Mouse (Mus musculus) Patski (cell line): ENCODE results near the gene Rpp38. TPM values are rescaled to one million over a fixed set of nuclear protein-coding genes. Genes with fewer than 3 reads are reported as not detected.

Experiments used
- ATAC-seq: fragments of 100-300 bp; one replicate; pipeline ENCODE4 v1.8.0; 2021
- CTCF ChIA-PET: fragments of 350-600 bp; sonication (Branson Sonifier 250); formaldehyde crosslinking; loops from one replicate; lab custom pipeline; 2022; ENCODE audit warnings: inconsistent platforms; lab: Charles Lee
- POLR2A ChIA-PET: fragments of 350-600 bp; sonication (Branson Sonifier 250); formaldehyde crosslinking; loops from one replicate; lab custom pipeline; 2022; ENCODE audit warnings: antibody characterized with exemption, inconsistent platforms; lab: Charles Lee
- DNase-seq: peaks from one replicate; pipeline ENCODE4 v3.0.0-alpha.2; 2011; ENCODE audit warnings: low read depth, low spot score
- H3K27me3 ChIP-seq: fragments of 371-371 bp; one replicate; pipeline ENCODE4 v1.5.1; 2021
- CTCF ChIP-seq: fragments of 100-300 bp; IDR thresholded peaks from one replicate; pipeline ENCODE4 v1.5.1; 2021
- in situ Hi-C: fragments of 300-500 bp; cut with MboI; formaldehyde crosslinking; loops from 3 replicates; pipeline ENCODE4 v1.11.1; 2018; ENCODE audit warnings: low pct_unique_long_range_greater_than_20kb, mixed read lengths
- polyA plus RNA-seq: library from polyadenylated mRNA; unstranded; gene quantifications from one replicate; pipeline ENCODE4 v1.2.3, GENCODE M21; 2021

Gene Rpp38
- polyA plus RNA-seq, 1 experiment from 2014 or later = 21.9 TPM

GRCm38 (mm10) chr2:3289581-3289980 lies 42.9 kb downstream of the Rpp38 start:
- DNase-seq = no peak
- no peak for TF ChIP-seq CTCF

GRCm38 (mm10) chr2:3286243-3286642 lies 46.2 kb downstream of the Rpp38 start:
- no peaks in the 10 kb centered on the region for H3K27me3 ChIP-seq
- no peak for TF ChIP-seq CTCF
- no peak for DNase-seq
- CTCF ChIA-PET = interaction anchor here (0.6 to 1.7 kb wide), 5 partner anchors 9 to 50 kb away, joined by 3 to 5 read pairs (median 3); partner anchors contain the start of gene Acbd7
- POLR2A ChIA-PET = no interaction called here
- ATAC-seq = no peak
- in situ Hi-C loops = no loop called here

More at GRCm38 (mm10) chr2:3289581-3289980, 42.9 kb downstream of the Rpp38 start:
- in situ Hi-C loops = no loop called here
- CTCF ChIA-PET = interaction anchor here (0.6 kb wide), 1 partner anchor 37 kb away, joined by 3 read pairs; no protein-coding TSS in a partner anchor
- POLR2A ChIA-PET = no interaction called here
- no peaks in the 10 kb centered on the region for H3K27me3 ChIP-seq
- ATAC-seq = no peak

- H3K27me3 ChIP-seq = no peaks in the 10 kb centered on the region
- in situ Hi-C loops = no loop called here
- ATAC-seq = no peak
- no peak for DNase-seq
- no peak for TF ChIP-seq CTCF
- CTCF ChIA-PET = interaction anchor here (0.7 to 1.7 kb wide), 6 partner anchors 9 to 41 kb away, joined by 3 to 5 read pairs (median 4); no protein-coding TSS in a partner anchor
- POLR2A ChIA-PET = no interaction called here
Measured at GRCm38 (mm10) chr2:3285709-3286108, 46.7 kb downstream of the Rpp38 start.

GRCm38 (mm10) chr2:3285181-3285530 lies 47.3 kb downstream of the Rpp38 start:
- ATAC-seq (no peak), DNase-seq (no peak)
- ChIA-PET POLR2A (no interaction called here), CTCF (interaction anchor here (0.7 to 1.7 kb wide), 5 partner anchors 12 to 42 kb away, joined by 3 to 5 read pairs (median 4); no protein-coding TSS in a partner anchor)
- no peaks in the 10 kb centered on the region for H3K27me3 ChIP-seq
- TF ChIP-seq CTCF = no peak
- in situ Hi-C loops = no loop called here

GRCm38 (mm10) chr2:3284473-3285180 lies 47.8 kb downstream of the Rpp38 start:
- no peak for TF ChIP-seq CTCF
- POLR2A ChIA-PET = interaction anchor here (1.6 kb wide), 1 partner anchor 164 kb away, joined by 3 read pairs; no protein-coding TSS in a partner anchor
- DNase-seq (no peak), ATAC-seq (peak; percentile 41)
- H3K27me3 ChIP-seq = no peaks in the 10 kb centered on the region
- in situ Hi-C loops = no loop called here
- CTCF ChIA-PET = interaction anchor here (1.1 to 1.3 kb wide), 2 partner anchors 25 to 26 kb away, joined by 3 to 4 read pairs; no protein-coding TSS in a partner anchor

GRCm38 (mm10) chr2:3283602-3284472 lies 48.6 kb downstream of the Rpp38 start, which contains the start of gene Nmt2:
Gene Nmt2 (plus strand): TSS chr2:3284212.
- peak; percentile 98 for DNase-seq
- POLR2A ChIA-PET = interaction anchor here (1.6 kb wide), 1 partner anchor 164 kb away, joined by 3 read pairs; no protein-coding TSS in a partner anchor
- CTCF ChIA-PET = no interaction called here
- TF ChIP-seq CTCF = peak; percentile 43
- ATAC-seq = peak; percentile 91
- no peaks in the 10 kb centered on the region for H3K27me3 ChIP-seq
- in situ Hi-C loops = no loop called here

- POLR2A ChIA-PET = interaction anchor here (1.6 kb wide), 1 partner anchor 163 kb away, joined by 3 read pairs; no protein-coding TSS in a partner anchor
- in situ Hi-C loops = no loop called here
Measured at GRCm38 (mm10) chr2:3282866-3283601, 49.4 kb downstream of the Rpp38 start.

GRCm38 (mm10) chr2:3281311-3281710 lies 51.1 kb downstream of the Rpp38 start:
- DNase-seq = no peak
- no peaks in the 10 kb centered on the region for H3K27me3 ChIP-seq
- ChIA-PET POLR2A (no interaction called here), CTCF (no interaction called here)
- no peak for TF ChIP-seq CTCF
- in situ Hi-C loops = no loop called here
- ATAC-seq = no peak

More at GRCm38 (mm10) chr2:3282866-3283601, 49.4 kb downstream of the Rpp38 start:
- TF ChIP-seq CTCF = no peak
- ATAC-seq = no peak
- CTCF ChIA-PET = no interaction called here
- DNase-seq = no peak
- no peaks in the 10 kb centered on the region for H3K27me3 ChIP-seq

Other genes with a start within 250 kb of the Rpp38 start
- 60.4 TPM for gene Fam171a1, start 218.4 kb downstream of the Rpp38 start, polyA plus RNA-seq
- 32.0 TPM for gene Nmt2, start 48.4 kb downstream of the Rpp38 start, polyA plus RNA-seq
- gene Acbd7, start 3.5 kb upstream of the Rpp38 start, polyA plus RNA-seq = 4.9 TPM
- gene Olah, start 64.6 kb upstream of the Rpp38 start, polyA plus RNA-seq = 0.04 TPM
- gene Meig1, start 90.0 kb upstream of the Rpp38 start, polyA plus RNA-seq = 0.15 TPM
- 5.7 TPM for gene Dclre1c, start 91.5 kb upstream of the Rpp38 start, polyA plus RNA-seq
- gene Suv39h2, start 142.4 kb upstream of the Rpp38 start, polyA plus RNA-seq = 4.9 TPM
- gene Gm45902, start 180.1 kb upstream of the Rpp38 start, polyA plus RNA-seq = 3.0 TPM
- 61.3 TPM for gene Hspa14, start 180.2 kb upstream of the Rpp38 start, polyA plus RNA-seq
- gene Cdnf, start 180.4 kb upstream of the Rpp38 start, polyA plus RNA-seq = 1.7 TPM
- gene Fam107b, start 237.8 kb upstream of the Rpp38 start, polyA plus RNA-seq = 92.8 TPM